In genomic region chr2:32395484-32395945, GRCm38 (mm10) we compare ENCODE assay signal across 8 mouse cellular contexts. TPM values are rescaled to one million over a fixed set of nuclear protein-coding genes. Genes with fewer than 3 reads are reported as not detected.
DNase-seq lines count a peak whose midpoint lies in the region; ATAC-seq and TF ChIP-seq lines count a peak whose summit lies in the region.

Gene Ptges2 (plus strand): TSS chr2:32395896.

- peaks cover 14% of the 10 kb centered on the region for H3K36me3 ChIP-seq in erythroblast, embryonic 14.5 days (ENCODE audit: control insufficient read depth)
- H3K36me3 ChIP-seq in heart, embryonic 12.5 days, result peaks cover 21% of the 10 kb centered on the region
- H3K36me3 ChIP-seq in kidney, postnatal 0 days (ENCODE audit: insufficient read depth, low read length), result peaks cover 3% of the 10 kb centered on the region
- no peaks in the 10 kb centered on the region; the same call in 1 of the 2 replicates for H3K36me3 ChIP-seq in liver, embryonic 11.5 days (ENCODE audit: control insufficient read depth, insufficient read depth, low read length)
- no peaks in the 10 kb centered on the region; the same call in 1 of the 2 replicates for H3K36me3 ChIP-seq in stomach, embryonic 16.5 days (ENCODE audit: control insufficient read depth, insufficient read depth, low read length)

- DNase-seq in CD4-positive helper T cell, adult 2 months (ENCODE audit: low read depth, low spot score), result peak; percentile 90
- peak; percentile 97 for DNase-seq in brain, embryonic 14.5 days (ENCODE audit: low read depth)
- DNase-seq in kidney, postnatal 0 days (ENCODE audit: low spot score), result peak; percentile 95
- peak; percentile 89 for DNase-seq in liver, embryonic 11.5 days (ENCODE audit: low spot score)
- DNase-seq in naive thymus-derived CD4-positive, alpha-beta T cell, adult 2 months (ENCODE audit: low read depth), result peak; percentile 93

- H3K9me3 ChIP-seq in erythroblast, embryonic 14.5 days (ENCODE audit: control insufficient read depth, low read length), result no peaks in the 10 kb centered on the region; the same call in 1 of the 2 replicates
- H3K9me3 ChIP-seq in heart, embryonic 12.5 days (replicated peaks), result no peaks in the 10 kb centered on the region
- H3K9me3 ChIP-seq in kidney, postnatal 0 days (replicated peaks; ENCODE audit: low read length), result no peaks in the 10 kb centered on the region
- no peaks in the 10 kb centered on the region for H3K9me3 ChIP-seq in liver, embryonic 11.5 days (ENCODE audit: control insufficient read depth, low read length)
- no peaks in the 10 kb centered on the region for H3K9me3 ChIP-seq in stomach, embryonic 16.5 days (replicated peaks; ENCODE audit: control insufficient read depth, low read length)

- no peaks in the 10 kb centered on the region for H3K27me3 ChIP-seq in erythroblast, embryonic 14.5 days (ENCODE audit: control insufficient read depth)
- H3K27me3 ChIP-seq in heart, embryonic 12.5 days (replicated peaks), result no peaks in the 10 kb centered on the region
- H3K27me3 ChIP-seq in kidney, postnatal 0 days (ENCODE audit: insufficient read depth, low read length), result no peaks in the 10 kb centered on the region
- H3K27me3 ChIP-seq in liver, embryonic 11.5 days (replicated peaks; ENCODE audit: control insufficient read depth, insufficient read depth, low read length), result no peaks in the 10 kb centered on the region
- H3K27me3 ChIP-seq in stomach, embryonic 16.5 days (ENCODE audit: control insufficient read depth, insufficient read depth, low read length), result no peaks in the 10 kb centered on the region

- peak within 1 kb of the TSS; percentile 74 for H3K4me2 ChIP-seq in heart, embryonic 12.5 days
- peak within 1 kb of the TSS; percentile 74 for H3K4me2 ChIP-seq in kidney, postnatal 0 days (ENCODE audit: low read length)
- peak within 1 kb of the TSS; percentile 77 for H3K4me2 ChIP-seq in liver, embryonic 11.5 days
- peak within 1 kb of the TSS; percentile 95 for H3K4me2 ChIP-seq in stomach, embryonic 16.5 days (ENCODE audit: low read depth, low read length)

- H3K4me3 ChIP-seq in erythroblast, embryonic 14.5 days (replicated peaks), result peak within 1 kb of the TSS; percentile 87
- peak within 1 kb of the TSS; percentile 84 for H3K4me3 ChIP-seq in heart, embryonic 12.5 days
- peak within 1 kb of the TSS; percentile 87 for H3K4me3 ChIP-seq in kidney, postnatal 0 days (replicated peaks; ENCODE audit: low read depth, low read length)
- H3K4me3 ChIP-seq in liver, embryonic 11.5 days (ENCODE audit: low read depth, low read length), result peak within 1 kb of the TSS; percentile 95
- peak within 1 kb of the TSS; percentile 79 for H3K4me3 ChIP-seq in stomach, embryonic 16.5 days (replicated peaks; ENCODE audit: low read length)

- peak within 1 kb of the TSS; percentile 77 for H3K27ac ChIP-seq in heart, embryonic 12.5 days (ENCODE audit: poor library complexity, severe bottlenecking)
- peak within 1 kb of the TSS; percentile 95 for H3K27ac ChIP-seq in kidney, postnatal 0 days
- peak within 1 kb of the TSS; percentile 89 for H3K27ac ChIP-seq in liver, embryonic 11.5 days (ENCODE audit: low read depth, low read length)
- peak within 1 kb of the TSS; percentile 92 for H3K27ac ChIP-seq in stomach, embryonic 16.5 days (ENCODE audit: low read length)

- H3K9ac ChIP-seq in heart, embryonic 12.5 days, result peak within 1 kb of the TSS; percentile 92
- H3K9ac ChIP-seq in kidney, postnatal 0 days (ENCODE audit: low read depth, low read length), result peak within 1 kb of the TSS; percentile 87
- H3K9ac ChIP-seq in liver, embryonic 11.5 days (ENCODE audit: low read depth, low read length), result peak within 1 kb of the TSS; percentile 87
- H3K9ac ChIP-seq in stomach, embryonic 16.5 days (ENCODE audit: low read length), result peak within 1 kb of the TSS; percentile 89

- WGBS in heart, embryonic 12.5 days, result 0% methylated on average over 31 of the region's 31 CpGs
- under 1% methylated on average over 31 of the region's 31 CpGs for WGBS in kidney, postnatal 0 days
- WGBS in liver, embryonic 11.5 days, result under 1% methylated on average over 31 of the region's 31 CpGs
- under 1% methylated on average over 31 of the region's 31 CpGs for WGBS in stomach, embryonic 16.5 days

- peak; percentile 90 for ATAC-seq in heart, embryonic 12.5 days (ENCODE audit: insufficient number of reproducible peaks, low FRiP score)
- ATAC-seq in kidney, postnatal 0 days (replicated peaks; ENCODE audit: low FRiP score, low read depth), result peak; percentile 84
- ATAC-seq in liver, embryonic 11.5 days (replicated peaks; ENCODE audit: low FRiP score), result peak; percentile 87
- ATAC-seq in stomach, embryonic 16.5 days (ENCODE audit: insufficient read depth, low FRiP score), result peak; percentile 90

- no peak for TF ChIP-seq CTCF in brain, embryonic 14.5 days (IDR thresholded peaks at IDR 0.05; ENCODE audit: borderline replicate concordance, extremely low read depth, insufficient read depth, insufficient read length)
- TF ChIP-seq CTCF in kidney, postnatal 0 days (IDR thresholded peaks at IDR 0.05; ENCODE audit: low read depth), result no peak; the same call in 1 of the 2 replicates

- H3K4me1 ChIP-seq in erythroblast, embryonic 14.5 days (ENCODE audit: control insufficient read depth), result peaks cover 47% of the 10 kb centered on the region
- H3K4me1 ChIP-seq in heart, embryonic 12.5 days (replicated peaks), result peaks cover 13% of the 10 kb centered on the region
- peaks cover 12% of the 10 kb centered on the region; the same call in 1 of the 2 replicates for H3K4me1 ChIP-seq in kidney, postnatal 0 days (replicated peaks; ENCODE audit: insufficient read depth, low read length)
- H3K4me1 ChIP-seq in liver, embryonic 11.5 days (replicated peaks; ENCODE audit: control insufficient read depth, insufficient read depth, low read length), result peaks cover 18% of the 10 kb centered on the region
- H3K4me1 ChIP-seq in stomach, embryonic 16.5 days (ENCODE audit: control insufficient read depth, insufficient read depth, low read length), result peaks cover 11% of the 10 kb centered on the region

- 0 out of 2 replicates have a peak, but pooled peaks have one; percentile 12 for TF ChIP-seq POLR2A in brain, embryonic 14.5 days (IDR thresholded peaks at IDR 0.05; ENCODE audit: borderline replicate concordance, extremely low read depth, insufficient read depth, insufficient read length, poor library complexity, severe bottlenecking)

RNA-seq across cellular contexts. Expression of gene Ptges2, which starts in this region (rescaled TPM):
- 48.9 and 51.3 TPM in 2 replicates for polyA plus RNA-seq in brain, embryonic 14.5 days (2012; rRNA removed)
- 0.21 and 0.44 TPM in 2 replicates for polyA plus RNA-seq in erythroblast, embryonic 14.5 days (2012)
- 39.9 and 44.9 TPM in 2 replicates for polyA plus RNA-seq in heart, embryonic 12.5 days (2016; fragmentation: Nextera tagmentation; extraction: Ambion mirVana)
- 44.1 and 44.8 TPM in 2 replicates for polyA plus RNA-seq in kidney, postnatal 0 days (2015; fragmentation: Nextera tagmentation; extraction: Ambion mirVana)
- polyA plus RNA-seq in liver, embryonic 11.5 days (2014; fragmentation: Nextera tagmentation; extraction: Ambion mirVana), result 23.0 and 23.6 TPM in 2 replicates
- polyA plus RNA-seq in stomach, embryonic 16.5 days (2015; fragmentation: Nextera tagmentation; extraction: Ambion mirVana), result 23.7 and 26.7 TPM in 2 replicates

Comparison
In these comparisons a context has a peak if more than half of its experiments do, and no peak if none do; other contexts are left out.
1. Peak in every context shown above with its lines: DNase-seq, ATAC-seq, H3K4me3 ChIP-seq and H3K27ac ChIP-seq.
2. RNA of gene Ptges2 (polyA plus RNA-seq): 48.9 to 51.3 TPM in brain, embryonic 14.5 days, 39.9 to 44.9 TPM in heart, embryonic 12.5 days, 44.1 to 44.8 TPM in kidney, postnatal 0 days, 23.7 to 26.7 TPM in stomach, embryonic 16.5 days and 23.0 to 23.6 TPM in liver, embryonic 11.5 days; 0.21 to 0.44 TPM in erythroblast, embryonic 14.5 days; every median in the first group is over 10 times any median in the second.